Mouse (Mus musculus): Measurements from ENCODE around the gene Cd36. TPM values are rescaled to one million over a fixed set of nuclear protein-coding genes. Genes with fewer than 3 reads are reported as not detected.

The Cd36 gene
- polyA plus RNA-seq, 1 experiment from 2014 or later: 4.4 TPM

GRCm38 (mm10) chr5:17854127-17854923 is 34.3 kb downstream of the Cd36 start:
- 82% methylated on average over 3 of the region's 3 CpGs for WGBS
- Histone ChIP-seq H3K36me3 (no peaks in the 10 kb centered on the region), H3K4me2 (replicated peaks) (no peak overlapping the region), H3K9me3 (replicated peaks) (no peaks in the 10 kb centered on the region), H3K27me3 (no peaks in the 10 kb centered on the region), H3K4me1 (no peaks in the 10 kb centered on the region), H3K4me3 (no peak overlapping the region), H3K27ac (no peak overlapping the region), H3K9ac (no peak overlapping the region)
- ATAC-seq (ENCODE audit: low FRiP score): no peak

GRCm38 (mm10) chr5:17850582-17850981 is 38.0 kb downstream of the Cd36 start:
- Histone ChIP-seq H3K4me3 (no peak overlapping the region), H3K9ac (no peak overlapping the region), H3K36me3 (no peaks in the 10 kb centered on the region), H3K4me2 (replicated peaks) (no peak overlapping the region), H3K4me1 (no peaks in the 10 kb centered on the region), H3K27me3 (no peaks in the 10 kb centered on the region), H3K9me3 (replicated peaks) (no peaks in the 10 kb centered on the region), H3K27ac (no peak overlapping the region)
- ATAC-seq (ENCODE audit: low FRiP score): no peak
- WGBS: 87% methylated on average over 2 of the region's 2 CpGs

GRCm38 (mm10) chr5:17849582-17849981 is 39.0 kb downstream of the Cd36 start:
- WGBS: 77% methylated on average over 1 of the region's 1 CpGs
- Histone ChIP-seq H3K27me3 (no peaks in the 10 kb centered on the region), H3K36me3 (no peaks in the 10 kb centered on the region), H3K4me2 (replicated peaks) (no peak overlapping the region), H3K27ac (no peak overlapping the region), H3K9me3 (replicated peaks) (no peaks in the 10 kb centered on the region), H3K4me3 (no peak overlapping the region), H3K9ac (no peak overlapping the region), H3K4me1 (no peaks in the 10 kb centered on the region)
- no peak for ATAC-seq (ENCODE audit: low FRiP score)

GRCm38 (mm10) chr5:17848733-17849132 is 39.9 kb downstream of the Cd36 start:
- H3K4me1 ChIP-seq: no peaks in the 10 kb centered on the region
- no peak for ATAC-seq (ENCODE audit: low FRiP score)
- WGBS: 92% methylated on average over 2 of the region's 2 CpGs
- no peak overlapping the region for H3K27ac ChIP-seq
- H3K4me3 ChIP-seq: no peak overlapping the region
- no peaks in the 10 kb centered on the region for H3K27me3 ChIP-seq
- no peak overlapping the region for H3K9ac ChIP-seq
- H3K36me3 ChIP-seq: no peaks in the 10 kb centered on the region
- no peak overlapping the region for H3K4me2 ChIP-seq (replicated peaks)
- no peaks in the 10 kb centered on the region for H3K9me3 ChIP-seq (replicated peaks)

- Histone ChIP-seq H3K27ac (no peak overlapping the region), H3K9me3 (replicated peaks) (no peaks in the 10 kb centered on the region), H3K4me2 (replicated peaks) (no peak overlapping the region), H3K9ac (no peak overlapping the region), H3K4me3 (no peak overlapping the region), H3K4me1 (no peaks in the 10 kb centered on the region), H3K36me3 (no peaks in the 10 kb centered on the region), H3K27me3 (no peaks in the 10 kb centered on the region)
- no peak for ATAC-seq (ENCODE audit: low FRiP score)
- WGBS: 94% methylated on average over 1 of the region's 1 CpGs
Observed at GRCm38 (mm10) chr5:17848267-17848666, 40.3 kb downstream of the Cd36 start.

GRCm38 (mm10) chr5:17843921-17844320 is 44.7 kb downstream of the Cd36 start:
- Histone ChIP-seq H3K4me3 (no peak overlapping the region), H3K4me2 (replicated peaks) (no peak overlapping the region), H3K27ac (no peak overlapping the region), H3K9ac (no peak overlapping the region), H3K36me3 (no peaks in the 10 kb centered on the region), H3K4me1 (no peaks in the 10 kb centered on the region), H3K9me3 (replicated peaks) (no peaks in the 10 kb centered on the region), H3K27me3 (no peaks in the 10 kb centered on the region)
- 90% methylated on average over 3 of the region's 3 CpGs for WGBS
- ATAC-seq (ENCODE audit: low FRiP score): no peak

GRCm38 (mm10) chr5:17843316-17843715 is 45.3 kb downstream of the Cd36 start:
- Histone ChIP-seq H3K27ac (no peak overlapping the region), H3K27me3 (no peaks in the 10 kb centered on the region), H3K36me3 (no peaks in the 10 kb centered on the region), H3K4me2 (replicated peaks) (no peak overlapping the region), H3K9me3 (replicated peaks) (no peaks in the 10 kb centered on the region), H3K4me1 (no peaks in the 10 kb centered on the region), H3K9ac (no peak overlapping the region), H3K4me3 (no peak overlapping the region)
- ATAC-seq (ENCODE audit: low FRiP score): no peak
- WGBS: 81% methylated on average over 5 of the region's 5 CpGs

- Histone ChIP-seq H3K36me3 (no peaks in the 10 kb centered on the region), H3K27ac (no peak overlapping the region), H3K4me1 (no peaks in the 10 kb centered on the region), H3K4me3 (no peak overlapping the region), H3K9ac (no peak overlapping the region), H3K9me3 (replicated peaks) (no peaks in the 10 kb centered on the region), H3K27me3 (no peaks in the 10 kb centered on the region), H3K4me2 (replicated peaks) (no peak overlapping the region)
- no peak for ATAC-seq (ENCODE audit: low FRiP score)
- WGBS: 87% methylated on average over 7 of the region's 7 CpGs
Observed at GRCm38 (mm10) chr5:17842111-17842729, 46.4 kb downstream of the Cd36 start.

- ATAC-seq (ENCODE audit: low FRiP score): no peak
- Histone ChIP-seq H3K4me2 (replicated peaks) (no peak overlapping the region), H3K9ac (no peak overlapping the region), H3K27ac (no peak overlapping the region), H3K27me3 (no peaks in the 10 kb centered on the region), H3K36me3 (no peaks in the 10 kb centered on the region), H3K4me1 (no peaks in the 10 kb centered on the region), H3K4me3 (no peak overlapping the region), H3K9me3 (replicated peaks) (no peaks in the 10 kb centered on the region)
- 74% methylated on average over 2 of the region's 2 CpGs for WGBS
Observed at GRCm38 (mm10) chr5:17839549-17839948, 49.1 kb downstream of the Cd36 start.

- H3K27me3 ChIP-seq: no peaks in the 10 kb centered on the region
- H3K9me3 ChIP-seq (replicated peaks): no peaks in the 10 kb centered on the region
- H3K27ac ChIP-seq: no peak overlapping the region
- 80% methylated on average over 4 of the region's 4 CpGs for WGBS
- H3K4me3 ChIP-seq: no peak overlapping the region
- no peak overlapping the region for H3K4me2 ChIP-seq (replicated peaks)
- ATAC-seq (ENCODE audit: low FRiP score): no peak
- no peak overlapping the region for H3K9ac ChIP-seq
- H3K36me3 ChIP-seq: no peaks in the 10 kb centered on the region
- no peaks in the 10 kb centered on the region for H3K4me1 ChIP-seq
Observed at GRCm38 (mm10) chr5:17836408-17836807, 52.2 kb downstream of the Cd36 start.

- Histone ChIP-seq H3K4me3 (no peak overlapping the region), H3K9ac (no peak overlapping the region), H3K36me3 (no peaks in the 10 kb centered on the region), H3K27ac (no peak overlapping the region), H3K4me1 (no peaks in the 10 kb centered on the region), H3K4me2 (replicated peaks) (no peak overlapping the region), H3K27me3 (no peaks in the 10 kb centered on the region), H3K9me3 (replicated peaks) (no peaks in the 10 kb centered on the region)
- no peak for ATAC-seq (ENCODE audit: low FRiP score)
- 32% methylated on average over 4 of the region's 4 CpGs for WGBS
Observed at GRCm38 (mm10) chr5:17835302-17836097, 53.1 kb downstream of the Cd36 start.

GRCm38 (mm10) chr5:17833797-17834196 is 54.8 kb downstream of the Cd36 start:
- Histone ChIP-seq H3K36me3 (no peaks in the 10 kb centered on the region), H3K4me1 (no peaks in the 10 kb centered on the region), H3K27ac (no peak overlapping the region), H3K9me3 (replicated peaks) (no peaks in the 10 kb centered on the region), H3K27me3 (no peaks in the 10 kb centered on the region), H3K9ac (no peak overlapping the region), H3K4me2 (replicated peaks) (no peak overlapping the region), H3K4me3 (no peak overlapping the region)
- ATAC-seq (ENCODE audit: low FRiP score): no peak
- 91% methylated on average over 1 of the region's 1 CpGs for WGBS
